Mouse (Mus musculus) CD4-positive, CD25-positive, alpha-beta regulatory T cell, adult 9 weeks (primary cell): ENCODE data around the gene Ddo. TPM values are rescaled to one million over a fixed set of nuclear protein-coding genes. Genes with fewer than 3 reads are reported as not detected.

Experiments
- polyA plus RNA-seq: library from polyadenylated mRNA; unstranded; fragments of 100-300 nt; shearing (Covaris generic); gene quantifications from one replicate; pipeline ENCODE4 v1.2.1, GENCODE M21; 2017

Gene Ddo
- 0.10 TPM for polyA plus RNA-seq

GRCm38 (mm10) chr10:40629656-40630311 is at the start of gene Ddo:
Gene Ddo (plus strand): TSS chr10:40630011.

GRCm38 (mm10) chr10:40683092-40683867 is 53.5 kb downstream of the Ddo start, which contains the start of gene Mettl24:
Gene Mettl24 (plus strand): TSS chr10:40683282.

Other genes starting within 250 kb of the Ddo start
- gene Slc22a16, start 59.7 kb upstream of the Ddo start, polyA plus RNA-seq, result not detected
- not detected for gene Mettl24, start 53.3 kb downstream of the Ddo start, polyA plus RNA-seq